ENCODE assay signal across 8 mouse cellular contexts in the genomic region with DNA sequence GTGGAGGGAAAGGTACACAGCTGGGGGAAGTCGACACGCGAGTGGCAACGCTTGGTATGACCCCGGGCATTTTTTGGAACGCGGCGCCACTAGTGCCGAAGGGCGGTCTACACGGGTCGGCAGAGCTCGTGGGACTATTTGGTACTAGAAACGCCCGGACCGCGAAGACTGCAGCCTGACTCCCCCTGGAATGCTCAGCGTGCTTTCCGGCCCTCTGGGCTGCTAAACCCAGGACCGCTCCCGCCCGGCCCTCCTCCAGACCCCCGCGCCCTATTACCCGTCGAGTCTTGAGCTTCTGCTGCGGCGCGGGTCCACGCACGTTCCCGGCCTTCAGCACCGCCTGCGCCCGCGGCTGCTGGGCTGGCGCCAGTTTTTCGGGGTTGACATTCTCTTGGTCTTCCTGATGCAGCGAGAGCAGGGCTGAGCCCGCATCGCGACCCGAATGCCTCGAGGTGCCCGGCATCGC. TPM values are rescaled to one million over a fixed set of nuclear protein-coding genes. Genes with fewer than 3 reads are reported as not detected.
A peak's percentile ranks its signal among the peaks of the same experiment; 100 is the strongest.
DNase-seq lines count a peak whose midpoint lies in the region; ATAC-seq and TF ChIP-seq lines count a peak whose summit lies in the region.

No protein-coding gene starts in this region.

- H3K36me3 ChIP-seq in liver, embryonic 14.5 days (replicated peaks; ENCODE audit: control insufficient read depth, insufficient read depth, low read depth): peaks cover 44% of the 10 kb centered on the region
- H3K36me3 ChIP-seq in stomach, postnatal 0 days (ENCODE audit: control insufficient read depth, insufficient read depth, low read length): peaks cover 8% of the 10 kb centered on the region

- peak overlapping the region; percentile 90 for H3K27ac ChIP-seq in liver, embryonic 14.5 days
- peak overlapping the region; percentile 56; the same call in 1 of the 2 replicates for H3K27ac ChIP-seq in stomach, postnatal 0 days (replicated peaks)

- no peaks in the 10 kb centered on the region for H3K9me3 ChIP-seq in liver, embryonic 14.5 days (ENCODE audit: control insufficient read depth, low read length)
- H3K9me3 ChIP-seq in stomach, postnatal 0 days (ENCODE audit: control insufficient read depth, low read length): no peaks in the 10 kb centered on the region

- ATAC-seq in liver, embryonic 14.5 days (ENCODE audit: insufficient read depth): peak; percentile 10; the same call in 1 of the 2 replicates
- peak; percentile 8 for ATAC-seq in stomach, postnatal 0 days (ENCODE audit: low FRiP score, low TSS enrichment)

- no peak for TF ChIP-seq EP300 in liver, embryonic 14.5 days (IDR thresholded peaks at IDR 0.05; ENCODE audit: low read depth)
- TF ChIP-seq EP300 in stomach, postnatal 0 days (optimal IDR thresholded peaks at IDR 0.05): no peak

- peak overlapping the region; percentile 91 to 95 for H3K4me3 ChIP-seq in liver, embryonic 14.5 days (ENCODE audit: insufficient read depth in 1 of 2, low read depth in 2 of 2, low read length in 2 of 2)
- peak overlapping the region; percentile 84 for H3K4me3 ChIP-seq in stomach, postnatal 0 days (ENCODE audit: low read depth, low read length)

- H3K27me3 ChIP-seq in liver, embryonic 14.5 days (ENCODE audit: control insufficient read depth, insufficient read depth, low read length): no peaks in the 10 kb centered on the region
- H3K27me3 ChIP-seq in stomach, postnatal 0 days (ENCODE audit: control insufficient read depth, insufficient read depth, low read length): no peaks in the 10 kb centered on the region

- H3K4me1 ChIP-seq in liver, embryonic 14.5 days (replicated peaks; ENCODE audit: control insufficient read depth in 2 of 2, insufficient read depth in 2 of 2, low read length in 1 of 2): peaks cover 8 to 9% of the 10 kb centered on the region in 2 experiments
- 0 out of 2 replicates have a peak, but pooled peaks cover 2% of the 10 kb centered on the region for H3K4me1 ChIP-seq in stomach, postnatal 0 days (replicated peaks; ENCODE audit: control insufficient read depth, insufficient read depth)

- under 1% methylated on average over 45 of the region's 46 CpGs for WGBS in liver, embryonic 14.5 days (ENCODE audit: insufficient replicate concordance)
- under 1% methylated on average over 46 of the region's 46 CpGs for WGBS in stomach, postnatal 0 days

- H3K9ac ChIP-seq in liver, embryonic 14.5 days (replicated peaks): peak overlapping the region; percentile 97
- peak overlapping the region; percentile 73 for H3K9ac ChIP-seq in stomach, postnatal 0 days (ENCODE audit: low read length)

- peak; percentile 47 for DNase-seq in embryo, embryonic 10 days (ENCODE audit: low spot score)
- no peak for DNase-seq in embryo, embryonic 11 days
- DNase-seq in right cerebral cortex, adult 18-20 months: peak; percentile 12
- DNase-seq in right cerebral cortex, postnatal 25 days: no peak
- peak; percentile 54 for DNase-seq in gastrocnemius, postnatal 10 days
- peak in 1 of 3 experiments; percentile 20 for DNase-seq in liver, embryonic 14.5 days (ENCODE audit: low read depth in 3 of 3, low spot score in 3 of 3)
- DNase-seq in stomach, postnatal 0 days (ENCODE audit: low spot score): no peak
- DNase-seq in right cerebral cortex, postnatal 14 days: no peak

- peak overlapping the region; percentile 89 for H3K4me2 ChIP-seq in liver, embryonic 14.5 days (ENCODE audit: low read depth)
- peak overlapping the region; percentile 98 for H3K4me2 ChIP-seq in stomach, postnatal 0 days (replicated peaks; ENCODE audit: low read depth)

- no peak for TF ChIP-seq CTCF in liver, embryonic 14.5 days (IDR thresholded peaks at IDR 0.05; ENCODE audit: low read depth)
- TF ChIP-seq CTCF in stomach, postnatal 0 days (IDR thresholded peaks at IDR 0.05; ENCODE audit: low read depth): no peak

RNA-seq across cellular contexts. Expression of a gene that starts 0.6 kb away (rescaled TPM):
- 10 to 100 TPM; 18.4 to 21.8 TPM for total RNA-seq in gastrocnemius, postnatal 10 days (2021)
- polyA plus RNA-seq in liver, embryonic 14.5 days (2012; rRNA removed): 107 and 155 TPM in 2 replicates
- polyA plus RNA-seq in liver, embryonic 14.5 days (2014; fragmentation: Nextera tagmentation; extraction: Ambion mirVana): 295 and 336 TPM in 2 replicates
- polyA plus RNA-seq in stomach, postnatal 0 days (2015; fragmentation: Nextera tagmentation; extraction: Ambion mirVana): 33.0 and 40.4 TPM in 2 replicates

RNA-seq across cellular contexts. Expression of a gene that starts 19.0 kb away (rescaled TPM):
- 10 to 100 TPM; 23.1 to 24.5 TPM for total RNA-seq in gastrocnemius, postnatal 10 days (2021)
- polyA plus RNA-seq in liver, embryonic 14.5 days (2012; rRNA removed): 12.6 and 25.1 TPM in 2 replicates
- 36.6 and 37.6 TPM in 2 replicates for polyA plus RNA-seq in liver, embryonic 14.5 days (2014; fragmentation: Nextera tagmentation; extraction: Ambion mirVana)
- 30.2 and 33.5 TPM in 2 replicates for polyA plus RNA-seq in stomach, postnatal 0 days (2015; fragmentation: Nextera tagmentation; extraction: Ambion mirVana)

RNA-seq across cellular contexts. Expression of a gene that starts 41.9 kb away (rescaled TPM):
- total RNA-seq in gastrocnemius, postnatal 10 days (2021): 1 to 10 TPM; 6.0 to 7.7 TPM
- 3.9 and 5.5 TPM in 2 replicates for polyA plus RNA-seq in liver, embryonic 14.5 days (2012; rRNA removed)
- 9.7 and 11.9 TPM in 2 replicates for polyA plus RNA-seq in liver, embryonic 14.5 days (2014; fragmentation: Nextera tagmentation; extraction: Ambion mirVana)
- 5.1 and 5.6 TPM in 2 replicates for polyA plus RNA-seq in stomach, postnatal 0 days (2015; fragmentation: Nextera tagmentation; extraction: Ambion mirVana)

RNA-seq across cellular contexts. Expression of a gene that starts 49.8 kb away (rescaled TPM):
- total RNA-seq in gastrocnemius, postnatal 10 days (2021): under 1 TPM; 0.19 to 0.23 TPM
- polyA plus RNA-seq in liver, embryonic 14.5 days (2012; rRNA removed): 0.01 TPM in 1 of 2 replicates, not detected in the other
- polyA plus RNA-seq in liver, embryonic 14.5 days (2014; fragmentation: Nextera tagmentation; extraction: Ambion mirVana): not detected in 2 replicates
- 0.33 and 0.34 TPM in 2 replicates for polyA plus RNA-seq in stomach, postnatal 0 days (2015; fragmentation: Nextera tagmentation; extraction: Ambion mirVana)

Comparison
In these comparisons a context has a peak if more than half of its experiments do, and no peak if none do; other contexts are left out.
1. DNase-seq: peak in embryo, embryonic 10 days (single experiment), right cerebral cortex, adult 18-20 months (single experiment) and gastrocnemius, postnatal 10 days (single experiment); none in embryo, embryonic 11 days (single experiment), right cerebral cortex, postnatal 25 days (single experiment), stomach, postnatal 0 days (single experiment) and right cerebral cortex, postnatal 14 days (single experiment).